Mouse (Mus musculus): ENCODE results near the gene Gapdhs.
A peak's percentile ranks its signal among the peaks of the same experiment; 100 is the strongest.
"Not testable (repeated sequence)": the region's sequence is repeated elsewhere in the genome, so short reads cannot be mapped to it uniquely, and the experiment has no call there.

Gene Gapdhs

DNA sequence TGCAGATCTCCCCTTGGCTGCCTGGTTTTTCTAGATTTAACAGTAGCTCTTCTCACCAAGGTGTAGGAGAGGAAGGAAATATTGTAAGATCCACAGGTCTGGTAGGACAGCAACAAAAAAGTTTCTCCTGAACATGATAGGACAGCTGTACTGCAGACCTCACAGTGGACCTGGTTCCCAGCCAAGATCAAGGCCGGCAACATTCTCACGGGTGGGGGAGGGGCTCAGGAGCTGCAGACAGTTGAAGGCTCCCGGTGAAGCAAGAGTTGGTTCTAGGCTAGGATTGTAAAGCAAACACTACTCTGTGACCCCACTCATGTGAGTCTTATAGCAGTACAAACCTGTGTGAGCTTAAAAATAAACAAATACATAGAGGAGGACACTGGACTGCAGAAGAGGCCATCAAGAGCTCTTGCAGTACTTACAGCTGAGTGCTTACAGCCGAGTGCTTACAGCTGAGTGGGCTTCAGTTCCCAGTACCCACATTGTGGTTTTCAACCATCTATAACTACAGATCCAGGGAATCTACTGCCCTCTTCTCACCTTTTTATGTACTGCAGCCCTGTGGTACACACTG, 629 bp upstream of the Gapdhs start:
- no peak for DNase-seq

DNA sequence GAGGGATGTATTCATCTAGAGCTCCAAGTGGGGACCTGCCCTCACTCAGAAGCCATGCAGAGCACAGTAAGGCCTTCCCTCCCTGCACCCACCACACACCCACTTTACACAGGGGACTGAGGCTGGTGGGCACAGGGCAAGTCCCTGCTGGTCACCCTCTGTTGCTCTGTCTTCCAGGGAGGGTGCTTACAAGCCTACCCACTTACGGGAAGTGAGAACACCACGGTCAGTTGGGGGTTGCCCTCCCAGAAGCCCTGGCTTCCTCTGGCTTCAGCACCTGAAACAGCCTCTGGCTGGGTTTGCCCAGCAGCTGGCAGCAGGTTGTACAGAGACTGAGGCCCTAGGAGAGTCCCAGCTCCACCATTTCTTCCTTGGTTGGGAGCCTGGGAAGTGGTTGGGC, 911 bp downstream of the Gapdhs start:
- DNase-seq = not testable (repeated sequence)

DNA sequence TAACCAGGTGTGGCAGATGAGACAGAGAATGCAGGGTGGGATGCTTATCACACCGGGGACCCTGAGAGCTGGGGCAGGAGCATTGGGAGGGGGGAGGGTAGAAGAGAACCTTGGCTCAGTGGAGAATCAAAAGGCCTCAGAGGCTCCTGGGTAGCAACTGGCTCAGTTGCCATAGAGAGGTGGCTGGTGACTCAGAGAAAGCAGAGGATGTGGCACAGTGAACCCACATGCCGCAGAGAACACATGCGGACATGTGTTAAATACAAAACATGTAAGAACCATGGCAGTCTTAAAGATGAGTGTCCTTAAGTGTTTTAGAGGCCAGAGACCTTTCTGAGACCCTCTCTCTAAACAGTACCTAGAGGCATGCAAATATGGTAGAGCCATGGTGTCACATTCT, 7.3 kb downstream of the Gapdhs start:
- no peak for DNase-seq

DNA sequence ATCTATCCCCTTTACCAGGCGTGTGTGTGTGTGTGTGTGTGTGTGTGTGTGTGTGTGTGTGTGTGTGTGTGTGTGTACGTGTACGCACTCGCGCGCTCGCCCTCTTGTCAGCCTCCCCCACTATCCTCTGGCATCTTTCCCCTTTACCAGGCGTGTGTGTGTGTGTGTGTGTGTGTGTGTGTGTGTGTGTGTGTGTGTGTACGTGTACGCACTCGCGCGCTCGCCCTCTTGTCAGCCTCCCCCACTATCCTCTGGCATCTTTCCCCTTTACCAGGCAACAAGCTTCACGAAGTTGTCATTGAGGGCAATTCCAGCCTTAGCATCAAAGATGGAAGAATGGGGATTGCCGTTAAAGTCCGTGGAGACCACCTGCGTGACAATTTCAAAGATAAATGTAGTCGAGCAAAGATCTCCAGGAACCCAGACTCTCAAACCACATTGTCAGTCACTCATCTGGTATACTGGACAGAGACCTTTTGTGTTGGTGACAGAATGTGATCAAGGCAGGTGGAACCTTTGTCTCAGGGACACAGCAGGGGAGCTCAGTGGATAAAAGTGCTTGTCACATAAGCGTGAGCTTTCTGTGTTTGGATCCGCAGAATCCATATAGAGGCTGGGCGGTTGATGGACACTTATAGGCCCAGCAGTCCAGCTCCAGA, 13.3 kb downstream of the Gapdhs start:
- not testable (repeated sequence) for DNase-seq

DNA sequence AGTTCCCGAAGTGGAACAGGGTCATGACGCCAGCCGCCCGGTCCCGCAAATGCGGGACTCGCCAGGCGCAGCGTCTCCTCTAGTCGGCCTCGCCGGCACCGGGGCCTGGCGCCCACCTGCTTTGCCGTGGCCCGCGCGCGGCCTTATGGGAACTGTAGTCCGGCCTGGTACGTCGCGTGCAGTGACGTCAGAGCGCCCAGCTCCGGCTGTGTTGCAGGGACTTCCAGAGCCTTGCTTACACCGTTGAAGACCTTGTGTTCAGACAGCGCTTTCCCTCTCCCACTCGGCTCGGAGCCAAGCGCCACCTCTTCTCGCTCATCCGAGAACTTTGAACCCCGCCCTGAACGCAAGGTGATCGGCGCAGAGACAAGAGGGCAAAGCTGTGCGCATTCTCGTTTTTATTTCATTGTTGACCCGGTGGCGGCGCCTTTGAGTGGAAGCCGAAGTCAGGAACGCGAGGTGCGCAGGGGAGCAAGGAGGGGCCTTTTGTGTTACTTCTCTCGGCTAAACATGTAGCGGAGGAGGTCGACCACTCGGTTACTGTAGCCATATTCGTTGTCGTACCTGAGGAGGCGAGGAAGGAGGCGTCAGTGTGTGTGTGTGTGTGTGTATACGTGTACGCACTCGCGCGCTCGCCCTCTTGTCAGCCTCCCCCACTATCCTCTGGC, 14.0 kb downstream of the Gapdhs start, which contains the start of gene Tmem147:
Tmem147 (minus strand) TSS at position 145 of the 668 bp plus-strand sequence.
- peak; percentile 98 for DNase-seq

GRCm38 (mm10) chr7:30728739-30729395, 14.6 kb downstream of the Gapdhs start:
- DNase-seq = peak; percentile 45

DNA sequence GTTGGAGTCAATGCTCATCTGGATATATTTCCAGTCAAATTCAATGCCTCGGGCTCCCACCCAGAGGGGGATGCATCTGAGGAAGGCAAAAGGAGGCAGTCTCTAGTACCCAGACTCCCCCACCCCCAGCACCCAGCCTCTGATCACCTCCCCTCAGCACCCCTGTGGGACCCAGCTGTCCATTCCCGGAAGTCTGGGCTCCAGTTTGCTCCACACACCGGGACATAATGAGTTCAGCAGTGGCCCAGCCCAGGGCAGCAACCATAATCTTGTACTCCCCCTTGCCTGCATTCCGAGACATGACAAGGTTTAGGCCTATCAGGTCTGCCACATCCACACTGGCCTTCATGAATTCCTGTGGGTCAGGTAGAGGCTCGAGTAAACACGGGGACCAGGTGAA, 15.3 kb downstream of the Gapdhs start:
- DNase-seq = peak; percentile 26

- DNase-seq = no peak
Observed at GRCm38 (mm10) chr7:30723274-30723953, 20.1 kb downstream of the Gapdhs start.

GRCm38 (mm10) chr7:30721286-30721685, 22.2 kb downstream of the Gapdhs start:
- no peak for DNase-seq

DNA sequence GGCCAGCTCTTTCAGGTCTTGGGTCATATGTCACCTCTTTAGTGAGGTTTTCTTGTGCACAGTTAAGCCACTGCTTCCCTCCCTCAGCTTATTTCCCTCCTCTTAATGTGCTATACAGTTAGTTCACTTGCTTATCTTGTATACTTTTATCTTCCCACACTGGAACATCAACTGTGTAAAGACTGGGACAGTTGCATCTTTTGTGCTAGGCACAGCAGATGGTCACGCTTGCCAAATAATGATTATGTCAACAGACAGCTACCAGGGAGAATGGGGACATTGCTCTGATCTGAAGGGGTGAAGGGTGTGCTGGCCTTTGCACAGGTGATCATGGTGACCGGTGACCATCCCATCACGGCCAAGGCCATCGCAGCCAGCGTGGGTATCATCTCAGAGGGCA, 23.8 kb downstream of the Gapdhs start:
- no peak for DNase-seq

GRCm38 (mm10) chr7:30717716-30718046, 25.8 kb downstream of the Gapdhs start:
- DNase-seq = no peak

- peak; percentile 28 for DNase-seq
Observed at GRCm38 (mm10) chr7:30717006-30717715, 26.3 kb downstream of the Gapdhs start.

DNA sequence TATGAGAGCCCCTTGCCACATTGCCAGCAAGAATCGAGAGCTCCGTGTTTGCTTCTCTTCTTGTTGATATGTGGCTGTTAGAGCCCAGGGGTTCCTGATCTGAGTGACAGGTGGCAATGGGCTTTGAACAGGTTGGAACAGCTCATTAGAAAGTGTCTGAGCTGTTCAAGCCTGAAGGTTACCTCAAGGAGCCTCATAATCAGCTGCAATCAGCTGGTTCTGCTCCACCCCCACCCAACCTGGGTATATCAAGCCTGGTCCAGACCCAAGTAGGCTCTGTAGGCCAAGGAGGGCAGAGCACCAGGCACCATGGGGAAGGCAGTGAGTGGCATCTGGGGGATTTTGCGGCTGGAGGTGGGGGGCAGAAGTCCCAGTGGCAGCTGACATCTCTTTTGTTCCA, 31.5 kb downstream of the Gapdhs start, which contains the start of gene Atp4a:
Atp4a (plus strand) TSS at position 268 of the 400 bp plus-strand sequence.
- DNase-seq = peak; percentile 45

GRCm38 (mm10) chr7:30707441-30707840, 36.0 kb downstream of the Gapdhs start:
- DNase-seq = no peak

- DNase-seq = no peak
Observed at GRCm38 (mm10) chr7:30706214-30706882, 37.1 kb downstream of the Gapdhs start.

DNA sequence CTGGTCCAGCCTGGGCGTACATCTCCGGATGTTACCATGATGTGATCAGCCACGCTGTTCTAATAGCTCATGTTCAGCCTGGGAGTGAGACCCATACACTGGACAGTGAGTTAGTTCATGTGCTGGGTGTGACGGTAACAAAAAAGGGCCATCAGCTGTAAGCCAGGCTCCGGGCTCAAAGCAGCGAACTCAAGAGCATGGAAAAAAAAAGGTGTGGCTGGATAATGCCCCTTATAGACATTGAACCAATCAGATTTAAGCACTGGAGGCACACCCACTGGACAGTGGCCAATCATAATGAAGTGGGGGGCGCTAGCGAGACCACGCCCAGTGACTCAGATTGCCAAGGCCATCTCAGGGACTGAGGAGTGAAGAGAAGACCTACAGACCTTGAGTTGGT, 44.9 kb downstream of the Gapdhs start, which contains the start of gene 2200002J24Rik:
2200002J24Rik (plus strand) TSS at position 338 of the 400 bp plus-strand sequence.
- DNase-seq = peak; percentile 13

DNA sequence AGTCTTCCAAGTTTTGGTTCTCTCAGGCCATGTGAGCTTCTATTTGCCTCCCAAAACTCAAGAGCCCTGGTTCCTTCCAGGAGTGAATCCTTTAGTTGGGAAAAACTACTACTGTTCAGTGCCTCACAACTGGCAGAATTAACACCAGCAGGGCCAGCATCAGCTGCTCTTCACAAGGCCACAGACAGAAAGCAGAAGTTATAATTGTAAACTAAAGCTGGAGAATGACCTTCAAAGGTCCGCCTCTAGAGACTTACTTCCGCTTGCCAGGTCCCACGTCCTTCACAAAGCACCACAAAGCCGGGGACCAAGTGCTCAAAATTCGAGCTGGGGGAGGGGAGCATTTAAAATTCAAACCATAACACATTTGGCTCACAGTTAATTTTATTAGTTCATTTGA, 45.4 kb downstream of the Gapdhs start:
- no peak for DNase-seq

GRCm38 (mm10) chr7:30688325-30688724, 55.2 kb downstream of the Gapdhs start:
- no peak for DNase-seq

DNA sequence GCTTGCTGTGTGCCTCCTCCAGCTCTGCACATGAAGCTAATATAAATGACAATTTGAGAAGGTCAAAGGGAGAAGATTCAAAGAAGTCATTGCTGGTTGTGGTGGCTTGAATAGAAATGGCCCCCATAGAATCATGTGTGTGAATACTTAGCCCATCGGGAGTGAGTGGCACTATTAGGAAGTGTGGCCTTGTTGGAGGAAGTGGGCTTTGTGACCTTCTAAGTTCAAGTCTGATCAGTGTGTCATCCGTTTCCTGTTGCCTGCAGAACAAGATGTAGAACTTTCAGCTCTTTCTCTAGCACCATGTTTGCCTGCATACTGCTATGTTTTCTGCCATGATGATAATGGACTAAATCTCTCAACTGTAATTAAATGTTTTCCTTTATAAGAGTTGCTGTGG, 60.1 kb downstream of the Gapdhs start:
- DNase-seq = no peak

- no peak for DNase-seq
Observed at GRCm38 (mm10) chr7:30681897-30682296, 61.6 kb downstream of the Gapdhs start.
